Mouse (Mus musculus) embryonic facial prominence, embryonic 13.5 days (tissue): ENCODE data around the gene Gm36079. TPM values are rescaled to one million over a fixed set of nuclear protein-coding genes. Genes with fewer than 3 reads are reported as not detected.
"Not testable (repeated sequence)": the region's sequence is repeated elsewhere in the genome, so short reads cannot be mapped to it uniquely, and the experiment has no call there.

Source experiments
- ATAC-seq: fragments of 200-750 bp; cut with Nextera tagmentation; 2 replicates; pipeline ENCODE4 v1.8.0; 2017; ENCODE audit warnings: low read depth; ENCODE audit not compliant: insufficient number of reproducible peaks, insufficient read depth, low FRiP score, low TSS enrichment
- H3K27ac ChIP-seq: fragments of 300-500 bp; sonication (generic); 2 replicates; pipeline ENCODE4 v1.5.1; 2015; ENCODE audit warnings: moderate library complexity, mild to moderate bottlenecking, inconsistent platforms
- H3K27me3 ChIP-seq: fragments of 300-500 bp; sonication (generic); 2 replicates; pipeline ENCODE4 v1.6.1; 2015; ENCODE audit warnings: mild to moderate bottlenecking, inconsistent platforms
- H3K36me3 ChIP-seq: fragments of 300-500 bp; sonication (generic); 2 replicates; pipeline ENCODE4 v1.6.1; 2015; ENCODE audit warnings: mild to moderate bottlenecking, inconsistent platforms
- H3K4me1 ChIP-seq: fragments of 300-500 bp; sonication (generic); 2 replicates; pipeline ENCODE4 v1.6.1; 2015; ENCODE audit warnings: inconsistent platforms
- H3K4me2 ChIP-seq: fragments of 300-500 bp; sonication (generic); 2 replicates; pipeline ENCODE4 v1.6.1; 2015; ENCODE audit warnings: moderate library complexity, mild to moderate bottlenecking, inconsistent platforms
- H3K4me3 ChIP-seq: fragments of 300-500 bp; sonication (generic); 2 replicates; pipeline ENCODE4 v1.5.1; 2015; ENCODE audit warnings: mild to moderate bottlenecking, inconsistent platforms
- H3K9ac ChIP-seq: fragments of 300-500 bp; sonication (generic); 2 replicates; pipeline ENCODE4 v1.6.1; 2015; ENCODE audit warnings: mild to moderate bottlenecking, inconsistent platforms
- H3K9me3 ChIP-seq: fragments of 300-500 bp; sonication (generic); 2 replicates; pipeline ENCODE4 v1.6.1; 2016; ENCODE audit warnings: inconsistent platforms
- WGBS: fragments of 180-500 bp; shearing (Covaris S2); methylation state at CpG from one replicate; pipeline ENCODE4 v1.1.7; 2015; ENCODE audit warnings: mixed read lengths; 5-methylcytosine and 5-hydroxymethylcytosine counted together
- polyA plus RNA-seq: library from polyadenylated mRNA; unstranded; fragments of >200 nt; fragmentation: Nextera tagmentation; extraction: Ambion mirVana; gene quantifications from 2 replicates; pipeline ENCODE4 v1.2.1, GENCODE M21; 2015

Gene Gm36079
- polyA plus RNA-seq, 1 experiment from 2014 or later: not detected

- not testable (repeated sequence) for H3K9me3 ChIP-seq, H3K9ac ChIP-seq, H3K36me3 ChIP-seq, H3K4me3 ChIP-seq, H3K27me3 ChIP-seq, H3K27ac ChIP-seq, H3K4me1 ChIP-seq, H3K4me2 ChIP-seq, ATAC-seq
- no CpG with 5 or more reads among the region's 5 CpGs for WGBS
Measured at GRCm38 (mm10) chr13:120013544-120013943, 13.3 kb downstream of the Gm36079 start.

DNA sequence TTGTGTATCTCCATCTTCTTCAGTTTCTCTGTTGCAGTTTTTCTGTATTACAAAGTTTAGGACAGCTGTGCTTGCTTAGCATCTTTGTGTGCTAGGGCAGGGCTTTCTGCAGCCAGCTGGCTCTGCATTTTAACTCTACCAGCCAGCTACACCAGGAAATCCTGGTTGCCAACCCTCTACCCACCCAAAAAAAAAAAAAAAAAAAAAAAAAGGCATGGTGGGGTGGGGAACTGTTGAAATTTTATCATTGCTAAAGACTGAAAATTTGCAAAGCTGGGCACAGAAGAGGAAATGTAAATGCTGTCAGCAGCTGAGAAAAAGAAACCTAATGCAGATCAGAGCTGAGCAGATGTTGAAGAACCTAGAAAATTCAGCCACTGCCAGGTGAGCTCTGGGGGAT is 16.7 kb downstream of the Gm36079 start:
- not testable (repeated sequence) for H3K4me1 ChIP-seq, H3K36me3 ChIP-seq, H3K27ac ChIP-seq, H3K9ac ChIP-seq, H3K4me3 ChIP-seq, H3K27me3 ChIP-seq, H3K9me3 ChIP-seq, ATAC-seq, H3K4me2 ChIP-seq

GRCm38 (mm10) chr13:119999215-119999614 is 27.6 kb downstream of the Gm36079 start:
- not testable (repeated sequence) for H3K4me1 ChIP-seq, H3K4me2 ChIP-seq, H3K9ac ChIP-seq, H3K27me3 ChIP-seq, H3K27ac ChIP-seq, H3K9me3 ChIP-seq, H3K4me3 ChIP-seq, ATAC-seq, H3K36me3 ChIP-seq
- no CpG with 5 or more reads among the region's 4 CpGs for WGBS

GRCm38 (mm10) chr13:119998442-119999086 is 28.2 kb downstream of the Gm36079 start:
- not testable (repeated sequence) for H3K27ac ChIP-seq, H3K9ac ChIP-seq, H3K4me1 ChIP-seq, ATAC-seq, H3K4me3 ChIP-seq, H3K4me2 ChIP-seq, H3K27me3 ChIP-seq, H3K36me3 ChIP-seq, H3K9me3 ChIP-seq
- WGBS: no CpG with 5 or more reads among the region's 22 CpGs

- H3K36me3 ChIP-seq, H3K9me3 ChIP-seq, H3K27ac ChIP-seq, ATAC-seq, H3K9ac ChIP-seq, H3K4me2 ChIP-seq, H3K4me1 ChIP-seq, H3K27me3 ChIP-seq, H3K4me3 ChIP-seq: not testable (repeated sequence)
- no CpG with 5 or more reads among the region's 10 CpGs for WGBS
Measured at GRCm38 (mm10) chr13:119991917-119992496, 34.8 kb downstream of the Gm36079 start.

GRCm38 (mm10) chr13:119991264-119991663 is 35.5 kb downstream of the Gm36079 start:
- not testable (repeated sequence) for H3K4me2 ChIP-seq, H3K9me3 ChIP-seq, H3K4me3 ChIP-seq, H3K4me1 ChIP-seq, H3K9ac ChIP-seq, H3K36me3 ChIP-seq, H3K27ac ChIP-seq, H3K27me3 ChIP-seq, ATAC-seq
- no CpG with 5 or more reads among the region's 13 CpGs for WGBS

Other genes with a start within 250 kb of the Gm36079 start
- gene Zfp131, start 236.1 kb downstream of the Gm36079 start, polyA plus RNA-seq: 45.0 and 48.6 TPM in 2 replicates
- not detected in 2 replicates for gene AF067063, start 196.8 kb downstream of the Gm36079 start, polyA plus RNA-seq
- gene D13Ertd608e, start 191.0 kb downstream of the Gm36079 start, polyA plus RNA-seq: not detected in 2 replicates
- gene Tcstv1, start 132.2 kb downstream of the Gm36079 start, polyA plus RNA-seq: not detected in 2 replicates
- not detected in 2 replicates for gene Gm21761, start 97.7 kb downstream of the Gm36079 start, polyA plus RNA-seq
- not detected in 2 replicates for gene B020031M17Rik, start 76.2 kb downstream of the Gm36079 start, polyA plus RNA-seq
- gene Gm21188, start 25.2 kb upstream of the Gm36079 start, polyA plus RNA-seq: not detected in 2 replicates
- not detected in 2 replicates for gene Gm20767, start 113.2 kb upstream of the Gm36079 start, polyA plus RNA-seq
- gene Gm21818, start 145.4 kb upstream of the Gm36079 start, polyA plus RNA-seq: not detected in 2 replicates
- gene Gm21762, start 188.9 kb upstream of the Gm36079 start, polyA plus RNA-seq: not detected in 2 replicates
- gene Gm21731, start 212.1 kb upstream of the Gm36079 start, polyA plus RNA-seq: not detected in 2 replicates
- not detected in 2 replicates for gene AF067061, start 236.1 kb upstream of the Gm36079 start, polyA plus RNA-seq